Mouse (Mus musculus) C2C12 (cell line): Measurements from ENCODE around the gene Nrap. TPM values are rescaled to one million over a fixed set of nuclear protein-coding genes. Genes with fewer than 3 reads are reported as not detected.
A peak's percentile ranks its signal among the peaks of the same experiment; 100 is the strongest.

ENCODE experiments used
- H3K27me3 ChIP-seq: one replicate; pipeline ENCODE4 v1.6.1; 2011; ENCODE audit not compliant: control insufficient read depth, insufficient read depth, insufficient read length
- H3K36me3 ChIP-seq: one replicate; pipeline ENCODE4 v1.6.1; 2011; ENCODE audit not compliant: control insufficient read depth, insufficient read depth
- H3K4me3 ChIP-seq: one replicate; pipeline ENCODE4 v1.5.1; 2011; ENCODE audit warnings: mild to moderate bottlenecking, control low read depth; ENCODE audit not compliant: poor library complexity, insufficient read depth, severe bottlenecking
- H3K79me2 ChIP-seq: one replicate; pipeline ENCODE4 v1.6.1; 2011; ENCODE audit not compliant: control insufficient read depth, insufficient read depth
- H3K79me3 ChIP-seq: one replicate; pipeline ENCODE4 v1.6.1; 2011; ENCODE audit warnings: low read depth, control low read depth
- H3ac ChIP-seq: one replicate; pipeline ENCODE3; 2011; ENCODE audit warnings: low read depth; ENCODE audit not compliant: control insufficient read depth, insufficient read length
- CEBPB ChIP-seq: IDR thresholded peaks from one replicate; pipeline ENCODE4 v1.6.1; 2011; ENCODE audit warnings: low read depth, mild to moderate bottlenecking, control low read depth, moderate library complexity
- CTCF ChIP-seq: IDR thresholded peaks from one replicate; pipeline ENCODE4 v1.5.1; 2011; ENCODE audit not compliant: control insufficient read depth, insufficient read depth, insufficient read length
- FOSL1 ChIP-seq: IDR thresholded peaks from one replicate; pipeline ENCODE4 v1.8.0; 2011; ENCODE audit warnings: mild to moderate bottlenecking, low read length; ENCODE audit not compliant: poor library complexity, insufficient read depth, severe bottlenecking
- MAX ChIP-seq: IDR thresholded peaks from one replicate; pipeline ENCODE4 v1.6.1; 2011; ENCODE audit warnings: mild to moderate bottlenecking, control low read depth
- MYOD1 ChIP-seq: IDR thresholded peaks from one replicate; pipeline ENCODE4 v1.6.1; 2011; ENCODE audit warnings: low read depth; ENCODE audit not compliant: control insufficient read depth, insufficient read length
- MYOG ChIP-seq: IDR thresholded peaks from one replicate; pipeline ENCODE4 v1.6.1; 2011; ENCODE audit not compliant: control insufficient read depth, insufficient read length; ENCODE audit errors: extremely low read depth
- USF1 ChIP-seq: IDR thresholded peaks from one replicate; pipeline ENCODE4 v1.6.1; 2011; ENCODE audit warnings: low read depth, mild to moderate bottlenecking, control low read depth, moderate library complexity
- polyA plus RNA-seq: library from polyadenylated mRNA; unstranded; fragments of >200 nt; fragmentation: generic; extraction: Trizol; gene quantifications from one replicate; pipeline ENCODE4 v1.2.1, GENCODE M21; 2012; ENCODE audit warnings: missing spikeins

The Nrap gene
- polyA plus RNA-seq, 1 experiment: 0.88 TPM

- H3ac ChIP-seq: no peak overlapping the region
- H3K4me3 ChIP-seq: no peak overlapping the region
- H3K36me3 ChIP-seq: no peaks in the 10 kb centered on the region
- TF ChIP-seq MYOD1 (no peak), FOSL1 (no peak), USF1 (no peak), MYOG (no peak), MAX (no peak), CTCF (no peak), CEBPB (no peak)
- H3K79me2 ChIP-seq: no peaks in the 10 kb centered on the region
- H3K27me3 ChIP-seq: no peaks in the 10 kb centered on the region
- no peaks in the 10 kb centered on the region for H3K79me3 ChIP-seq
Measured at GRCm38 (mm10) chr19:56296668-56297067, 93.2 kb downstream of the Nrap start.

GRCm38 (mm10) chr19:56294654-56295399, 95.0 kb downstream of the Nrap start:
- Histone ChIP-seq H3K79me3 (no peaks in the 10 kb centered on the region), H3K4me3 (no peak overlapping the region), H3K27me3 (no peaks in the 10 kb centered on the region), H3K36me3 (no peaks in the 10 kb centered on the region), H3K79me2 (no peaks in the 10 kb centered on the region), H3ac (no peak overlapping the region)
- TF ChIP-seq CTCF (peak; percentile 51), USF1 (no peak)

GRCm38 (mm10) chr19:56292335-56292734, 97.5 kb downstream of the Nrap start:
- Histone ChIP-seq H3K36me3 (no peaks in the 10 kb centered on the region), H3K79me3 (no peaks in the 10 kb centered on the region)

GRCm38 (mm10) chr19:56291898-56292297, 97.9 kb downstream of the Nrap start:
- Histone ChIP-seq H3ac (no peak overlapping the region), H3K36me3 (no peaks in the 10 kb centered on the region), H3K79me2 (no peaks in the 10 kb centered on the region), H3K27me3 (no peaks in the 10 kb centered on the region), H3K79me3 (no peaks in the 10 kb centered on the region), H3K4me3 (no peak overlapping the region)
- no peak for TF ChIP-seq MYOD1
- no peak for TF ChIP-seq USF1
- TF ChIP-seq MYOG: no peak
- no peak for TF ChIP-seq CTCF
- TF ChIP-seq MAX: no peak
- no peak for TF ChIP-seq CEBPB
- no peak for TF ChIP-seq FOSL1

More at GRCm38 (mm10) chr19:56292335-56292734, 97.5 kb downstream of the Nrap start:
- no peaks in the 10 kb centered on the region for H3K27me3 ChIP-seq
- H3K79me2 ChIP-seq: no peaks in the 10 kb centered on the region
- no peak for TF ChIP-seq MYOD1
- TF ChIP-seq FOSL1: no peak
- no peak for TF ChIP-seq USF1
- TF ChIP-seq MAX: no peak
- TF ChIP-seq MYOG: no peak
- no peak for TF ChIP-seq CTCF
- no peak overlapping the region for H3K4me3 ChIP-seq
- no peak overlapping the region for H3ac ChIP-seq

- TF ChIP-seq CEBPB (no peak), MAX (no peak), MYOG (no peak), USF1 (no peak), MYOD1 (no peak), FOSL1 (no peak), CTCF (no peak)
- Histone ChIP-seq H3ac (no peak overlapping the region), H3K27me3 (no peaks in the 10 kb centered on the region), H3K79me2 (no peaks in the 10 kb centered on the region), H3K79me3 (no peaks in the 10 kb centered on the region), H3K4me3 (no peak overlapping the region), H3K36me3 (no peaks in the 10 kb centered on the region)
Measured at GRCm38 (mm10) chr19:56289642-56290041, 100.2 kb downstream of the Nrap start.

GRCm38 (mm10) chr19:56288436-56288835, 101.4 kb downstream of the Nrap start:
- H3K36me3 ChIP-seq: no peaks in the 10 kb centered on the region
- H3ac ChIP-seq: no peak overlapping the region
- TF ChIP-seq MAX (no peak), USF1 (no peak), FOSL1 (no peak), MYOG (no peak), MYOD1 (no peak), CTCF (no peak), CEBPB (no peak)
- H3K79me2 ChIP-seq: no peaks in the 10 kb centered on the region
- no peaks in the 10 kb centered on the region for H3K27me3 ChIP-seq
- H3K4me3 ChIP-seq: no peak overlapping the region
- no peaks in the 10 kb centered on the region for H3K79me3 ChIP-seq
